Mouse (Mus musculus) olfactory bulb, adult 2 months (tissue): ENCODE results near the gene Hunk.

Experiments used
- CTCF ChIP-seq: fragments of 200-500 bp; IDR thresholded peaks from 2 replicates; pipeline ENCODE4 v1.5.1; 2012; ENCODE audit warnings: low read depth, mild to moderate bottlenecking, low read length, moderate library complexity; ENCODE audit not compliant: insufficient read depth
- POLR2A ChIP-seq: fragments of 200-500 bp; IDR thresholded peaks from 2 replicates; pipeline ENCODE4 v1.6.1; 2012; ENCODE audit warnings: mild to moderate bottlenecking, low read depth, low read length, moderate library complexity; ENCODE audit not compliant: insufficient read depth

GRCm38 (mm10) chr16:90352691-90353090 lies 33.1 kb upstream of the Hunk start:
- no peak for TF ChIP-seq CTCF
- TF ChIP-seq POLR2A = no peak
